Mouse (Mus musculus) myocyte (in vitro differentiated cells): ENCODE measurements around the gene Alox5. TPM values are rescaled to one million over a fixed set of nuclear protein-coding genes. Genes with fewer than 3 reads are reported as not detected.

Experiments used
- H3K27me3 ChIP-seq: one replicate; pipeline ENCODE4 v1.6.1; 2011; ENCODE audit not compliant: control insufficient read depth, insufficient read depth, insufficient read length
- H3K36me3 ChIP-seq: one replicate; pipeline ENCODE4 v1.6.1; 2011; ENCODE audit not compliant: control insufficient read depth, insufficient read depth
- H3K4me2 ChIP-seq: one replicate; pipeline ENCODE4 v1.6.1; 2011; ENCODE audit warnings: low read depth, control low read depth
- H3K4me3 ChIP-seq: one replicate; pipeline ENCODE4 v1.5.1; 2011; ENCODE audit warnings: mild to moderate bottlenecking, control low read depth, moderate library complexity
- H3K79me2 ChIP-seq: one replicate; pipeline ENCODE4 v1.6.1; 2011; ENCODE audit not compliant: control insufficient read depth, insufficient read depth
- H3ac ChIP-seq: one replicate; pipeline ENCODE4 v1.6.1; 2011; ENCODE audit not compliant: control insufficient read depth, insufficient read length
- CEBPB ChIP-seq: IDR thresholded peaks from 2 replicates; pipeline ENCODE4 v1.6.1; 2011; ENCODE audit warnings: mild to moderate bottlenecking, moderate library complexity; ENCODE audit not compliant: poor library complexity, insufficient read depth, severe bottlenecking
- E2F4 ChIP-seq: IDR thresholded peaks from one replicate; pipeline ENCODE4 v1.6.1; 2011; ENCODE audit warnings: mild to moderate bottlenecking, control low read depth, moderate library complexity; ENCODE audit not compliant: insufficient read depth
- MAX ChIP-seq: IDR thresholded peaks from one replicate; pipeline ENCODE4 v1.6.1; 2011; ENCODE audit warnings: low read depth, mild to moderate bottlenecking, control low read depth
- MYOD1 ChIP-seq, 3 experiments: IDR thresholded peaks; one replicate each; pipeline ENCODE4 v1.6.1; 2011; ENCODE audit warnings: control low read depth in 2 of 3, low read depth in 2 of 3, mild to moderate bottlenecking in 2 of 3, moderate library complexity in 1 of 3; ENCODE audit not compliant: insufficient read length in 2 of 3, control insufficient read depth in 1 of 3
- MYOG ChIP-seq, 3 experiments: IDR thresholded peaks; one replicate each; pipeline ENCODE4 v1.6.1; 2011; ENCODE audit warnings: control low read depth in 2 of 3, low read depth in 2 of 3, mild to moderate bottlenecking in 2 of 3; ENCODE audit not compliant: insufficient read length in 2 of 3, control insufficient read depth in 1 of 3, insufficient read depth in 1 of 3
- POLR2A ChIP-seq: IDR thresholded peaks from one replicate; pipeline ENCODE4 v1.6.1; 2011; ENCODE audit warnings: low read depth, mild to moderate bottlenecking, control low read depth, moderate library complexity; ENCODE audit not compliant: insufficient read length
- POLR2AphosphoS2 ChIP-seq: IDR thresholded peaks from one replicate; pipeline ENCODE4 v1.6.1; 2011; ENCODE audit warnings: low read depth, control low read depth; ENCODE audit not compliant: insufficient read length
- REST ChIP-seq: IDR thresholded peaks from one replicate; pipeline ENCODE4 v1.6.1; 2011; ENCODE audit warnings: mild to moderate bottlenecking, control low read depth, moderate library complexity; ENCODE audit not compliant: insufficient read depth, insufficient read length
- SRF ChIP-seq: IDR thresholded peaks from one replicate; pipeline ENCODE4 v1.6.1; 2011; ENCODE audit warnings: low read depth; ENCODE audit not compliant: control insufficient read depth, insufficient read length
- TCF12 ChIP-seq: IDR thresholded peaks from one replicate; pipeline ENCODE4 v1.6.1; 2011; ENCODE audit warnings: mild to moderate bottlenecking, control low read depth; ENCODE audit not compliant: poor library complexity, insufficient read depth, severe bottlenecking
- TCF3 ChIP-seq: IDR thresholded peaks from one replicate; pipeline ENCODE4 v1.6.1; 2011; ENCODE audit warnings: low read depth, control low read depth; ENCODE audit not compliant: insufficient read length
- USF1 ChIP-seq: IDR thresholded peaks from one replicate; pipeline ENCODE4 v1.6.1; 2011; ENCODE audit warnings: low read depth, mild to moderate bottlenecking, control low read depth, moderate library complexity
- polyA plus RNA-seq: library from polyadenylated mRNA; unstranded; fragments of >200 nt; fragmentation: generic; extraction: Trizol; gene quantifications from one replicate; pipeline ENCODE4 v1.2.1, GENCODE M21; 2012; ENCODE audit warnings: missing spikeins

The Alox5 gene
- polyA plus RNA-seq, 1 experiment = 21.7 TPM

- Histone ChIP-seq H3K27me3 (no peaks in the 10 kb centered on the region), H3K36me3 (no peaks in the 10 kb centered on the region), H3K4me3 (no peak overlapping the region), H3K79me2 (no peaks in the 10 kb centered on the region), H3ac (no peak overlapping the region), H3K4me2 (no peak overlapping the region)
- TF ChIP-seq MAX (no peak), POLR2AphosphoS2 (no peak), USF1 (no peak), REST (no peak), TCF12 (no peak), CEBPB (no peak), TCF3 (no peak), POLR2A (no peak), MYOD1 (IDR thresholded peaks at IDR 0.05; ENCODE audit: control insufficient read depth in 1 of 3, insufficient read length in 2 of 3, low read depth in 2 of 3) (no peak), E2F4 (no peak), SRF (no peak), MYOG (IDR thresholded peaks at IDR 0.05; ENCODE audit: control insufficient read depth in 1 of 3, insufficient read depth in 1 of 3, insufficient read length in 2 of 3, low read depth in 2 of 3) (no peak)
Observed at GRCm38 (mm10) chr6:116415126-116415676, 45.8 kb downstream of the Alox5 start.

GRCm38 (mm10) chr6:116412546-116413325 is 48.2 kb downstream of the Alox5 start:
- no peaks in the 10 kb centered on the region for H3K27me3 ChIP-seq
- no peak overlapping the region for H3K4me2 ChIP-seq
- H3K79me2 ChIP-seq = no peaks in the 10 kb centered on the region
- TF ChIP-seq MYOD1 (IDR thresholded peaks at IDR 0.05; ENCODE audit: control insufficient read depth in 1 of 3, insufficient read length in 2 of 3, low read depth in 2 of 3) (no peak), SRF (no peak)
- H3K36me3 ChIP-seq = no peaks in the 10 kb centered on the region
- no peak overlapping the region for H3K4me3 ChIP-seq
- no peak overlapping the region for H3ac ChIP-seq

- Histone ChIP-seq H3K27me3 (no peaks in the 10 kb centered on the region), H3K4me3 (no peak overlapping the region), H3K36me3 (no peaks in the 10 kb centered on the region), H3K79me2 (no peaks in the 10 kb centered on the region), H3ac (no peak overlapping the region), H3K4me2 (no peak overlapping the region)
- no peak for TF ChIP-seq USF1
- TF ChIP-seq CEBPB = no peak
- no peak for TF ChIP-seq POLR2A
- TF ChIP-seq TCF12 = no peak
- no peak for TF ChIP-seq MYOD1 (IDR thresholded peaks at IDR 0.05; ENCODE audit: control insufficient read depth in 1 of 3, insufficient read length in 2 of 3, low read depth in 2 of 3)
- TF ChIP-seq SRF = no peak
- no peak for TF ChIP-seq MAX
Observed at GRCm38 (mm10) chr6:116411716-116412115, 49.3 kb downstream of the Alox5 start.

DNA sequence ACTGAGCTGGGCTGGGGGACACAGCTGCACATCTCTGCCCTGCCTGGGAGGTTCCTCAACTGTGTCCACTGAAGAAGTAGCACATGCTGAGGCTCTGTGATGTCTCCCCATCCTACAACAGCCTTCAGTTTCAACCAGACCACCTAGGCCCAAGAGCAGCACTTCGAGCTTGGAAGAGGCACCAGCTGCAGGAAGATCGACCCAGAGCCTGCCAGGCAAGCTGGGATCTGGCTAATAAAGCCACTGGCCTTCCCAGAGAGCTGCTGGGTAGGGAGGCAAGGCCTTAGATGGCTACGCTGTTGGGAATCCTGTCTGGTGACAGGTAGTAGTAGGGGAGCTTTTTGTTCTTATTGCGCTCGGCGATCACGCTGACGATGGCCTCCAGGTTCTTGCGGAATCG is 50.5 kb downstream of the Alox5 start:
- Histone ChIP-seq H3K27me3 (no peaks in the 10 kb centered on the region), H3K79me2 (no peaks in the 10 kb centered on the region), H3K36me3 (no peaks in the 10 kb centered on the region), H3K4me3 (no peak overlapping the region), H3ac (no peak overlapping the region), H3K4me2 (no peak overlapping the region)
- TF ChIP-seq MAX (no peak), POLR2A (no peak), SRF (no peak)

DNA sequence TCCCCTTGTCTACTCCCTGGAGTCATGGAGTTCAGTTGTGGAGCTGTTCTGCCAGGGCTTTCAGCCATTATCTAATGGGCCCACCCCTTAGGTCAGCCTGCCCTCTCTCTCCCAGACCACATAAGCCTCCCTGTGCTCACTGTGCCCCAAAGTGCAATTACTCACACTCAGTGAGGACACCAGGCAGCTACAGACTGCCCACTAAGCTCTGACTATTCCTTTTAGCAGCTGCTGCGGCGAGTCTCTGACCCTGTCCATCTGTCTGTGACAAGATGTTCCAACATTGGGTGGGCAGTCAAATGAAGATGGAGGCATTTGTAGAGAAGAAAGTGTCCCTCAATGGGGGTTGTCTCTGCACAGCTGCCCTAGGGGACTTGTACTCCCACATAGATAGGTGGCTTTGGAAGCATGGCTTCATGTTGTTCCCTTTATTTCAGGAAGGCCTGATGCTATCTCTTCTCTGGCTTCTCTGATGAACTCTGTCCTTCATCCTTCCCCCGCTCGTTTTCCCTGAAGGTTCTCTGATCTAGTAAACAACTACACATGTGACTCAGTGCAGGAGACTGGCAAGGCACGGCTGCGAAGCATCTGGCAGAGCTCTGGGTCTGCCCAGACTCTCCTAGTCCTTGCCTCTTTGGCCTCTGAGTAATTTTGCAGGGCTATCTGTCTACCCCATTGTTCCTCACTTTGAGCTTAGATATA is 52.9 kb downstream of the Alox5 start:
- Histone ChIP-seq H3K4me2 (peak overlapping the region; percentile 79), H3K79me2 (no peaks in the 10 kb centered on the region), H3K27me3 (no peaks in the 10 kb centered on the region), H3K4me3 (no peak overlapping the region), H3K36me3 (peaks cover 9% of the 10 kb centered on the region), H3ac (no peak overlapping the region)
- TF ChIP-seq MYOG (IDR thresholded peaks at IDR 0.05; ENCODE audit: control insufficient read depth in 1 of 3, insufficient read depth in 1 of 3, insufficient read length in 2 of 3, low read depth in 2 of 3) (peak; percentile 69 to 92 (median 86)), TCF12 (peak; percentile 87), MAX (no peak), MYOD1 (IDR thresholded peaks at IDR 0.05; ENCODE audit: control insufficient read depth in 1 of 3, insufficient read length in 2 of 3, low read depth in 2 of 3) (peak; percentile 93 to 96 (median 95)), POLR2A (peak; percentile 43), POLR2AphosphoS2 (no peak), SRF (no peak), E2F4 (no peak), TCF3 (peak; percentile 61), USF1 (peak; percentile 49), REST (no peak), CEBPB (no peak)
